ENCODE assay signal across 14 mouse cellular contexts in genomic region chr16:5007492-5007891, GRCm38 (mm10). TPM values are rescaled to one million over a fixed set of nuclear protein-coding genes. Genes with fewer than 3 reads are reported as not detected.
DNase-seq lines count a peak whose midpoint lies in the region; ATAC-seq and TF ChIP-seq lines count a peak whose summit lies in the region.
"Had no signal": no experiment of that assay in that cellular context is flagged by ENCODE, and none has a peak within 500 bp of the region (broad histone marks: within the 10 kb centered on the region; RNA-seq: fewer than 3 reads in every experiment).

No protein-coding gene starts in this region.

- ATAC-seq in hindbrain, embryonic 12.5 days (ENCODE audit: low FRiP score), result 0 out of 2 replicates have a peak, but pooled peaks have one; percentile 7
- ATAC-seq in hindbrain, embryonic 11.5 days (ENCODE audit: low FRiP score), result no peak
- ATAC-seq: CD4-positive, CD25-positive, alpha-beta regulatory T cell, adult 4 months; forebrain, embryonic 15.5 days had no signal

- no peak overlapping the region for H3K9ac ChIP-seq in hindbrain, embryonic 12.5 days
- no peak overlapping the region for H3K9ac ChIP-seq in hindbrain, embryonic 11.5 days (ENCODE audit: low read depth, low read length)
- H3K9ac ChIP-seq: forebrain, embryonic 15.5 days had no signal

- TF ChIP-seq POLR2A in testis, adult 2 months (IDR thresholded peaks at IDR 0.05; ENCODE audit: control insufficient read depth, low read depth, low read length), result no peak

- no peak overlapping the region for H3K4me2 ChIP-seq in hindbrain, embryonic 12.5 days (replicated peaks)
- no peak overlapping the region for H3K4me2 ChIP-seq in hindbrain, embryonic 11.5 days (replicated peaks; ENCODE audit: low read depth, low read length)
- H3K4me2 ChIP-seq: forebrain, embryonic 15.5 days had no signal

- TF ChIP-seq CTCF in testis, adult 2 months (IDR thresholded peaks at IDR 0.05; ENCODE audit: control insufficient read depth, insufficient read depth, insufficient replicate concordance, low read depth, low read length), result no peak

- WGBS in hindbrain, embryonic 12.5 days, result 54% methylated on average over 6 of the region's 6 CpGs
- WGBS in hindbrain, embryonic 11.5 days, result 46% methylated on average over 6 of the region's 6 CpGs

- DNase-seq in hindbrain, embryonic 11.5 days (ENCODE audit: low spot score), result no peak
- DNase-seq in testis, postnatal 10 days (ENCODE audit: low spot score), result no peak
- peak; percentile 38 to 61 for DNase-seq in kidney, postnatal 25 days
- DNase-seq in urinary bladder, postnatal 14 days (ENCODE audit: low spot score), result no peak
- DNase-seq in adrenal gland, postnatal 25 days, result no peak
- DNase-seq in yolk sac, embryonic 10.5 days (ENCODE audit: low spot score), result no peak

- no peaks in the 10 kb centered on the region for H3K9me3 ChIP-seq in hindbrain, embryonic 12.5 days (replicated peaks)
- H3K9me3 ChIP-seq in hindbrain, embryonic 11.5 days (ENCODE audit: control insufficient read depth, low read length), result no peaks in the 10 kb centered on the region
- H3K9me3 ChIP-seq: forebrain, embryonic 15.5 days had no signal

- no peak overlapping the region for H3K27ac ChIP-seq in hindbrain, embryonic 12.5 days
- H3K27ac ChIP-seq in hindbrain, embryonic 11.5 days (ENCODE audit: low read depth, low read length), result no peak overlapping the region
- peak overlapping the region; percentile 22; the same call in 1 of the 2 replicates for H3K27ac ChIP-seq in testis, adult 2 months (ENCODE audit: control insufficient read depth, insufficient read depth, low read depth, low read length)
- H3K27ac ChIP-seq: forebrain, embryonic 15.5 days had no signal

- H3K36me3 ChIP-seq in hindbrain, embryonic 12.5 days, result peaks cover 17% of the 10 kb centered on the region
- no peaks in the 10 kb centered on the region for H3K36me3 ChIP-seq in hindbrain, embryonic 11.5 days (ENCODE audit: control insufficient read depth, insufficient read depth, low read length)
- H3K36me3 ChIP-seq in testis, adult 2 months (ENCODE audit: control insufficient read depth, insufficient read depth, low read length), result no peaks in the 10 kb centered on the region
- H3K36me3 ChIP-seq: forebrain, embryonic 15.5 days had no signal

- H3K4me1 ChIP-seq in hindbrain, embryonic 12.5 days, result peaks cover 6% of the 10 kb centered on the region
- no peaks in the 10 kb centered on the region; the same call in 1 of the 2 replicates for H3K4me1 ChIP-seq in hindbrain, embryonic 11.5 days (replicated peaks; ENCODE audit: control insufficient read depth, insufficient read depth, low read length)
- H3K4me1 ChIP-seq in testis, adult 2 months (ENCODE audit: control insufficient read depth, insufficient read depth, low read length), result peaks cover 16% of the 10 kb centered on the region

- no peaks in the 10 kb centered on the region for H3K27me3 ChIP-seq in hindbrain, embryonic 12.5 days
- H3K27me3 ChIP-seq in hindbrain, embryonic 11.5 days (ENCODE audit: control insufficient read depth, insufficient read depth, low read length), result no peaks in the 10 kb centered on the region
- no peaks in the 10 kb centered on the region for H3K27me3 ChIP-seq in testis, adult 2 months (ENCODE audit: control insufficient read depth, insufficient read depth, low read length)
- H3K27me3 ChIP-seq: forebrain, embryonic 15.5 days had no signal

- H3K4me3 ChIP-seq in hindbrain, embryonic 12.5 days, result no peak overlapping the region
- H3K4me3 ChIP-seq in hindbrain, embryonic 11.5 days (ENCODE audit: low read depth, low read length), result no peak overlapping the region
- H3K4me3 ChIP-seq in testis, adult 2 months (ENCODE audit: control insufficient read depth, low read depth, low read length), result no peak overlapping the region
- H3K4me3 ChIP-seq: forebrain, embryonic 15.5 days had no signal

RNA-seq across cellular contexts. Expression of gene Smim22, which starts 0.4 kb away (rescaled TPM):
- 3.1 and 5.0 TPM in 2 replicates for polyA plus RNA-seq in hindbrain, embryonic 12.5 days (2016; fragmentation: Nextera tagmentation; extraction: Ambion mirVana)
- polyA plus RNA-seq in hindbrain, embryonic 11.5 days (2014; fragmentation: Nextera tagmentation; extraction: Ambion mirVana), result 3.5 and 4.5 TPM in 2 replicates
- 1.7 and 4.3 TPM in 2 replicates for polyA plus RNA-seq in testis, adult 2 months (2012; rRNA removed)
- not detected in 2 replicates for total RNA-seq in adrenal gland, postnatal 25 days (2021)
- total RNA-seq: common myeloid progenitor, adult 5-6 weeks; gastrocnemius, postnatal 4 days; left cerebral cortex, adult 18-20 months; megakaryocyte, adult 5-6 weeks had no signal
- polyA plus RNA-seq: CD4-positive, CD25-positive, alpha-beta regulatory T cell, adult 4 months had no signal

RNA-seq across cellular contexts. Expression of gene Rogdi, which starts 5.9 kb away (rescaled TPM):
- 98.6 and 101 TPM in 2 replicates for polyA plus RNA-seq in hindbrain, embryonic 12.5 days (2016; fragmentation: Nextera tagmentation; extraction: Ambion mirVana)
- polyA plus RNA-seq in hindbrain, embryonic 11.5 days (2014; fragmentation: Nextera tagmentation; extraction: Ambion mirVana), result 74.1 and 84.9 TPM in 2 replicates
- polyA plus RNA-seq in testis, adult 2 months (2012; rRNA removed), result 277 and 305 TPM in 2 replicates
- total RNA-seq in adrenal gland, postnatal 25 days (2021), result 19.9 and 23.8 TPM in 2 replicates

RNA-seq across cellular contexts. Expression of gene Sept12, which starts 9.8 kb away (rescaled TPM):
- not detected in 2 replicates for polyA plus RNA-seq in hindbrain, embryonic 12.5 days (2016; fragmentation: Nextera tagmentation; extraction: Ambion mirVana)
- not detected in 2 replicates for polyA plus RNA-seq in hindbrain, embryonic 11.5 days (2014; fragmentation: Nextera tagmentation; extraction: Ambion mirVana)
- 558 and 561 TPM in 2 replicates for polyA plus RNA-seq in testis, adult 2 months (2012; rRNA removed)
- not detected in 2 replicates for total RNA-seq in adrenal gland, postnatal 25 days (2021)
- total RNA-seq: common myeloid progenitor, adult 5-6 weeks; gastrocnemius, postnatal 4 days; left cerebral cortex, adult 18-20 months; megakaryocyte, adult 5-6 weeks had no signal
- polyA plus RNA-seq: CD4-positive, CD25-positive, alpha-beta regulatory T cell, adult 4 months; forebrain, embryonic 15.5 days had no signal

RNA-seq across cellular contexts. Expression of gene Glyr1, which starts 42.2 kb away (rescaled TPM):
- 216 and 238 TPM in 2 replicates for polyA plus RNA-seq in hindbrain, embryonic 12.5 days (2016; fragmentation: Nextera tagmentation; extraction: Ambion mirVana)
- polyA plus RNA-seq in hindbrain, embryonic 11.5 days (2014; fragmentation: Nextera tagmentation; extraction: Ambion mirVana), result 112 and 168 TPM in 2 replicates
- polyA plus RNA-seq in testis, adult 2 months (2012; rRNA removed), result 44.5 and 45.3 TPM in 2 replicates
- total RNA-seq in adrenal gland, postnatal 25 days (2021), result 106 and 107 TPM in 2 replicates

RNA-seq across cellular contexts. Expression of gene Ubn1, which starts 42.4 kb away (rescaled TPM):
- 25.0 and 25.4 TPM in 2 replicates for polyA plus RNA-seq in hindbrain, embryonic 12.5 days (2016; fragmentation: Nextera tagmentation; extraction: Ambion mirVana)
- polyA plus RNA-seq in hindbrain, embryonic 11.5 days (2014; fragmentation: Nextera tagmentation; extraction: Ambion mirVana), result 23.4 and 25.1 TPM in 2 replicates
- polyA plus RNA-seq in testis, adult 2 months (2012; rRNA removed), result 26.8 and 28.4 TPM in 2 replicates
- 43.6 and 46.7 TPM in 2 replicates for total RNA-seq in adrenal gland, postnatal 25 days (2021)

Comparison
In these comparisons a context has a peak if more than half of its experiments do, and no peak if none do; other contexts are left out.
1. DNase-seq: peak in kidney, postnatal 25 days (2 of 2); none in hindbrain, embryonic 11.5 days (single experiment), testis, postnatal 10 days (single experiment), urinary bladder, postnatal 14 days (single experiment), adrenal gland, postnatal 25 days (single experiment) and yolk sac, embryonic 10.5 days (single experiment).
2. RNA of gene Sept12, which starts 9.8 kb away (polyA plus RNA-seq): 558 to 561 TPM in testis, adult 2 months; not detected in hindbrain, embryonic 12.5 days and not detected in hindbrain, embryonic 11.5 days; every median in the first group is over 100 times any median in the second.